Mouse (Mus musculus) mature B cell (primary cell): ENCODE results near the gene Sufu.

Experiments
- in situ Hi-C: fragments of 300-500 bp; cut with MboI; formaldehyde crosslinking; loops from 2 replicates; pipeline ENCODE4 v1.14.3; 2019

The Sufu gene

GRCm38 (mm10) chr19:46433712-46434111, 37.0 kb downstream of the Sufu start:
- in situ Hi-C loops = no loop called here

GRCm38 (mm10) chr19:46434148-46434547, 37.5 kb downstream of the Sufu start:
- in situ Hi-C loops = no loop called here

DNA sequence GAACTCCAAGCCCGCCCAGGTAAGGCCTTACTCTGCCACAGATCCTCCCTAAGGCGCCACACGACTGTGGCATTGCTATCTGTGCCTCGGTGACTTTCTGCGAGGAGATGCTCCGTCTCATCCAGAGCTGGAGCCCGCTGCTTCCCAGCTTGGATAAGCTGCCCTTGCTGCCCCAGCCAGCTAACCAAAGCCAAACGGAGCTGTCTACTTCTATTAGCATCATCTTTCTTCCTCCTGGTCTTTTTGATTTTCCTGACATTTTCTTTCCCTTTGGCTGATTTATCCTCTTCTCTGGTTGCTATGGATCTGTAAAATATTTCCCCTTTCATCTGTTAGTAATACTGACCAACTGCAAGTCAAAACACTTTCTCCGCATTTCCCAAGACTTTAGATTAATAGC, 37.9 kb downstream of the Sufu start:
- in situ Hi-C loops = no loop called here

DNA sequence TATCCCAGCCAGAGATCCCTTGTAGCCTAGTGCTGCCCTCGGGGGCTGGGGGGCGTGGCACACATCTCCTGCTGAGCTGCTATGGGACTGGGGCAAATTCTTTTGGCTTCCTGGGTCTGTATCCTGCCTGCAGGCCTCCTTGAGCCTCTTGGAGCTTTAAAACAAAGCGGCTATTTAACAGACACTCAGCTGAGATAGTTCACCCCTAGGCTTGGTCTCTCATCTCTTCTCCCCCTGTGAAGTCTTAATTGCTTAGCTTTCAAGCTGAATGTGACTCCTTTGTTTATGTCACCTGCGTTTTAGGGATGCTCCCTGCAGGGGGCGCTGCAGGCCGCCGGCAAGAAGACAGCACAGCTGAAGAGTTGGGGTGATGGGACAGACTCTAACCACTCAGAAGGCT, 38.8 kb downstream of the Sufu start:
- in situ Hi-C loops = no loop called here

GRCm38 (mm10) chr19:46443509-46443908, 46.8 kb downstream of the Sufu start:
- in situ Hi-C loops = no loop called here

DNA sequence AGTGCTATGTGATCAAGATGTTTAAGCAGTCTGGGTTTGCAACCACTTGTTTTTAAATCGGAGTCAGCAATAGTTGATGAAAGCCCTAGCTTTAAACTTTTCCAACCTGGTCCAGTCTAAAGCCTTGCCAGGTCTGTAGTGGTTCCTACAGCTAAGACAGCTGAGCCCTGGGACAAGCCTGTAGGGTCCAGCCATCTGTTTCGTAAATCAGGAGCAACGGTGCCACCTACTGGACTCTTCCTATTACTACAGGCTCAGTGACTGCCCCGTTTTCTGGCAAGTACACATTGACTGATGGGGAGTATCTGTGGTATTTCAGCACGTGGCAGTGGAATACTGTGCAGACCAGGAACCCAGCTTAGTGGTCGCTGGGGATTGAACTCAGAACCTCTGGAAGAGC, 47.5 kb downstream of the Sufu start:
- in situ Hi-C loops = no loop called here

DNA sequence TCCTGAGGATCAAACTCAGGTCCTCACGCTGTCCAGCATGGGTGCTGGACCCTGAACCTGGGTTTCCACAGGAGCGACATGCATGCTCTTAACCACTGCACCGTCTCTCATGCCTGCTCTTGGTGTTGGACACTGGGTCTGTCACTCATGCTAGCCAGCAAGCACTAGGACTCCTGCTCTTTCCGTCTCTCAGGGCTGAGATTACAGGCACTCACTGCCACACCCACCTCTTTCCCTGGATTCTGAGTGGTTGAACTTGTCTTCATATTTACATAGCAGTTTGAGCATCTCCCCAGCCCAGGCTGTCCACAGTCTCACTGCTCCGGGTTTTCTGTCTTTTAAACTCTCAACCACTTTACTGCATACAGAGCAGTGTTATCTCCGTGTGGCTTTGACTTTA, 48.9 kb downstream of the Sufu start:
- in situ Hi-C loops = loop anchor here (5.0 kb wide), 1 partner anchor 37 kb away; no protein-coding TSS in a partner anchor

GRCm38 (mm10) chr19:46446436-46447020, 49.8 kb downstream of the Sufu start:
- in situ Hi-C loops = loop anchor here (5.0 kb wide), 1 partner anchor 36 kb away; no protein-coding TSS in a partner anchor

DNA sequence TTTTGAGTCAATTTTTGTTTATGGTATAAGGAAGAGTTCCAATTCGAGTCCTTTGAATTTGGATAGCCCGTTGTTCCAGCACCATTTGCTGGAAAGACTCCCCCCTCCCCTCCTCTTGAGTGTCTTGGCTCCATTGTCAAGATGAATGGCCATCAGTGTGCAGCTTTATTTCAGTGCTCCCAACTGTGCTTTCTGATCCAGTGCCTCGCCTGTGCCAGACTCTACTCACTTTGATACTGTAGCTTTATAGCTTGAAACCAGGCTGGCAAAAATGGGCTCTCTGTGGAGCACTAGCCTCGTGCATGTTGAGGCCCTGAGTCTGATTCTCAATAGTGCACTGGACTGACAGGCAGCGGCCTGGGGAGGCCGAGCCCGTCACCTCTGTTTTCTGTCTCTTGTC, 50.4 kb downstream of the Sufu start:
- in situ Hi-C loops = loop anchor here (5.0 kb wide), 1 partner anchor 35 kb away; no protein-coding TSS in a partner anchor

GRCm38 (mm10) chr19:46447911-46448310, 51.2 kb downstream of the Sufu start:
- in situ Hi-C loops = loop anchor here (5.0 kb wide), 1 partner anchor 34 kb away; no protein-coding TSS in a partner anchor

DNA sequence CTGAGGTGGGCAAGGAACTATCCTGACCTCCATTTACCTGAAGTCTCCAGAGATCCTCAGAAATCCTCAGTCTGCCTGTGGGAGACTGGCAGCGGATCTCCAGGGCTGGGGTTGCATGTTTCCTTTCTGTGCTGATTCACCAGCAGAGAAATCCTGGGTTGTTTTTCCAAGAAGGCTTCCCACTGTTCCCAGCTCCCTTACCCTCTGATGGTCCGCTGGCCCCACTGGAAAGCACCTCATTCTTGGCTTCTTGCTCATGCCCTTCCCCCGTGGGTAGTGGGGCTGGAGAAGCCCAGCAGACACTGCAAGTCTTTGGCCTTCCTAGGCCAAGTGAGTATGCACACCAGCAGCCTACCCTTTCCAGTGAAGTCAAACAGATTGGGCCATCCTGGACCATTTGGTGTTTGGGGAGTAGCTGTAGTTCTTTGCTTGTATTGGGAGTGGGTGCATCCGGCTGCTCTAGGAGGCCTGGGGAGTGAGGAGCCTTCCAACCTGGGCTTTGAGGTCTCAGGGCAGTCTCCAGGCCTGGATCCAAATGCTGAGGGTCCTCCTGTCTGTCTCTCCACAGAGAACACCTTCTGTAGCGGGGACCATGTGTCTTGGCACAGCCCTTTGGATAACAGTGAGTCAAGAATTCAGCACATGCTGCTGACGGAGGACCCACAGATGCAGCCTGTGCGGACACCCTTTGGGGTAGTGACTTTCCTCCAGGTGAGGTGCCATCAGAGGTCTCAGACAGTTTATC, 52.7 kb downstream of the Sufu start:
- in situ Hi-C loops = loop anchor here (5.0 kb wide), 1 partner anchor 33 kb away; no protein-coding TSS in a partner anchor

DNA sequence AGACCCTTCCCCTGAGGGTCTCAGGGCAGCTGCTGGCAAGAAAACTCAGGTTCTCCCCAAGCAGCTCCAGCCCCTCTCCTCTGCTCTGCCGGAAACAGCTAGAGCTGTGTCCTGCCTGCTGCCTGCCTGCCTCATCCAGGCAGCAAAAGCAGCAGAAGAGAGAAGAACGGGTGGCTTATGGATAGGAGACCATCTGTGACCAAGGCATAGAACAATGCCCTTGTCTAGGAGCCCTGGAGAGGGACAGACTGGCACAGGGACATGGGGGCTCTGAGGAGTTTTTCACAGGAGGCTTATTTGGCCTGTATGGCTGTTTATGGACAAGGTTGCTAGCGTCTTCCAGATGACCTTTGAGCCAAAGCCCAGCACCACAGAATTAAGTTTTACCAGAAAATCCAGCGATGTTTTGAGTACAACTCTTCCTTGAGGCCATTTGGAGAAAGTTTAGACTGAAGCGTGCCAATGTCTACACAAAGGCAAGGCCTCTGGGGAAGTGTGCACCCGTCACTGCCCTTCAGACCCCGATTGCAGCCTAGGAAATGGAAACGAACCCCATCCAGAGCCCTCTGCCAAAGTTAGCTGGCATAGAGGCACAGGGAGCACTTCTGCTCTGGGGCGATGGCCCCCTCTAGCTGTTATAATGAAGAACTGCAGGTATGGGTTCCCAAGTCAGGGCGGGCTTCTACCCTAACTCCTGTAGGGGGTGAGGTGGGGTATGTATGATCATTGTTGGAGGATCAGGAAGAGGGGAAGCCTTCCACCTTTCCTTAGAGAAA, 55.5 kb downstream of the Sufu start:
- in situ Hi-C loops = no loop called here

GRCm38 (mm10) chr19:46452916-46453315, 56.2 kb downstream of the Sufu start:
- in situ Hi-C loops = no loop called here

GRCm38 (mm10) chr19:46454126-46454880, 57.6 kb downstream of the Sufu start:
- in situ Hi-C loops = no loop called here

GRCm38 (mm10) chr19:46455032-46455431, 58.3 kb downstream of the Sufu start:
- in situ Hi-C loops = no loop called here

DNA sequence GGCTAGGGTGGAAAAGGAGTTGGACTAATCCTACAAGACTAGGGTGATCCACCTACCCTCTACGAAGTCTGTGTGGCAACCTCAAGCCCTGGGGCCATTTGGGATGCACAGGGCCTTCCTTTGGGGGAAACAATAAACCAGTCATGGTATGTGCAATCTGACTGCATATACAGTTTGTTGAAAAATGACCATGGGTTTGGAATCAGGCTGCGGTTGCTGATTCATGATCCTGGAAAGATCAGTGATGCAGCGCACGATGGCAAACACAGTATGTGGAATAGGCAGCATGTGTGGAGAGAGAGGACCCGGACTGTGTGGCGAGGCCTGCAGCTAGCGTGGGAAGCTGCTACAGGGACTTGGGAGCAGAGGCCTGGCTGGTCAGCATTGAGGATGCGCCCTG, 58.9 kb downstream of the Sufu start:
- in situ Hi-C loops = no loop called here

DNA sequence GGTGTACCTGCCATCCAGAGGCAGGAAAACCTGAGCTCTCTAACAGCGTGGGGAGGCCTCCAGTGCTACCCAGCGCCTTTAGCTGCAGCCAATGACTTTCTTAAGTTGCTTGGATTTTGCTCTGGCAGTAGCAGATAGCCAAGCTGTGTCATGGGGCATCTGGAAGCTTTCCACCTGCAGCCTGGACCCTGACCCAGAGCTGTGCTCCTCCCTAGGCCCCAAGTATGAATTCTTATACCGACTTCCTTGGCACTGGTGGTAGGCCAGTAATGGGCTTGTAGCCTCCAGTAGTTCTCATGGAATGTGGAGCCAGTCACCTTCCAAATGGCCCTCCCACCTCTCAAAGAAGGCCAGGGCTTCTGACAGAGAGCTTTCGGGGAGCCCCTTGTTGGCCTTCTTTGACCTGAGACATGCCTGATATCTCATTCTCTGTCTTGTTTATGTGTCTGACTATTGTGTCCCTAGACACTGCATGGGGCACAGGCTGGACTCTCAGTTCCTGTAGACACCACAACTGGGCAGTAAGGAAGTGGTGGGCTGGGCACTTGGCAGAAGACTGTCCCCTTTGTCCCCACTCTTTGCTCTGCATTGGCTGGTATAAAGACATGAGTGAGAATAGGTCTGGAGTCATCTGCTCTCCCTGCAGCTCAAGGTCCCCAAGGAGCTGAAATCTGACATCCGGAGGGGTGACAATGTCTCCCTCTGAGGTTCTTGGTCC, 59.5 kb downstream of the Sufu start:
- in situ Hi-C loops = no loop called here

DNA sequence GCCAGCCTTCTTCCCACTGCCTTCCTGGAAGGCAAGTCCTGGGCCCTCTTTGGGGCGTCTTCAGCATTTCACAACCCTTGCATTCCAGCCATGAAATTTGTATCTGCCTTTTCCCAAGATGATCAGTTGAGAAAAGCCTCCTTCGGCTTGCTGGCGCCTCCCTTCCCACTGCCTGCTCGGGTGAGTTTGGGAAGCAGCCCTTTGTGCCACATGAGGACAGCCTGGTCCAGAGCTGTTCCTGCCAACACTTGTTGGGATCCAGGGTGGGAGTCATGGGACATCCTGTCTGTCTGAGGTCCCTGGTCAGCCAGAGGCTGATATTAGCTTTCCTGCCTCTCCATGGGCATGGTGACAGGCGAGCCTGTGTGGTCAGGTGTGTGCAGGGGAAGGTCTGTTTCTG, 61.1 kb downstream of the Sufu start:
- in situ Hi-C loops = no loop called here

- in situ Hi-C loops = no loop called here
These were observed 62.6 kb downstream of the Sufu start for GRCm38 (mm10) chr19:46459256-46459655.

- in situ Hi-C loops = no loop called here
These were observed 63.2 kb downstream of the Sufu start for GRCm38 (mm10) chr19:46459889-46460288.

DNA sequence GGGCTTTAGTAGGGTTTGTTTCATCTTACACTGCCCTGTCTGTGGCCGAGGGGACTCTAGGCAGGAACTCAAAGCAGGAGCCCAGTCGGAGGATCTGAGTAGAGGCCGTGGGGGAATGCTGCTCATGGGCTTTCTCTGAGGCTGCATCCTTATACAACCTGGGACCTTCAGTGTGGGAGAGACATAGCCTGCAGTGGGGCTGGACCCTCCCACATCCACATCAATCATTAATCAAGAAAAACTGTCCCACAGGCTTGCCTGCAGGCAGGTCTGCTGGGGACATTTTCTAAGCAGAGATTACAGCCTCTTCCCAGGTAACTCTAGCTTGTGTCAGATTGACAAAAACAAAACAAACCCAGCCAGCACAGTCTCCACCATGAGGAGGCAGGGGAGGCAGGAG, 65.9 kb downstream of the Sufu start:
- in situ Hi-C loops = no loop called here
